Mouse (Mus musculus) embryonic fibroblast, embryonic 13.5 days (primary cell): Measurements from ENCODE around the gene Ier5l.

ENCODE experiments used
- CTCF ChIP-seq: IDR thresholded peaks from 2 replicates; pipeline ENCODE4 v1.5.1; 2011; ENCODE audit warnings: mild to moderate bottlenecking, control low read depth, low read length, moderate library complexity, borderline replicate concordance; ENCODE audit not compliant: insufficient read depth
- POLR2A ChIP-seq: IDR thresholded peaks from 2 replicates; pipeline ENCODE4 v1.6.1; 2011; ENCODE audit warnings: low read depth, mild to moderate bottlenecking, control low read depth, low read length, moderate library complexity

DNA sequence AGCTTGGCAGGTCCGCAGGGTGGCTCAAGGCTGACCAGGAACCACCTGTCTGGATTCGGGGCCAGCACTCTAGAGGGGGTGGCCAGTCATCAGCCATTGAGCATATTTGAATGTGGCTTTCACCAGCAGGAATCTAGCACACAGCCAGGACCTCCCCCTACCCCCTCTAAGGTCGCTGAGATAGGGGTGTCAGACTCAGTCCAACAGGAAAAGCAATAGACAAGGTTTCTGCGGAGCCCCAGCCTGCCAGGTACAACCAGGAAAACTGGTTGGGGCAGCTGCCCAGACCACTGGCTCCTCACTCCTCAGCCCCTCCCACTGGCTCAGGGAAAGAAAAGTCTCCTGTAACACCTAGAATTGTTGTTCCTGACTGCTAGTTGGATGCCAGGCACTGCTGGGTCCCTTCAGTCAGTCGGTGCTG is 10.7 kb downstream of the Ier5l start:
- TF ChIP-seq CTCF (no peak), POLR2A (no peak)
